Mouse (Mus musculus) mesoderm, embryonic 11.5 days (tissue): ENCODE results near the gene Dap.

Experiments
- DNase-seq: peaks from one replicate; pipeline ENCODE4 v3.0.0-alpha.2; 2012; ENCODE audit warnings: low read depth, low spot score

Dap gene

DNA sequence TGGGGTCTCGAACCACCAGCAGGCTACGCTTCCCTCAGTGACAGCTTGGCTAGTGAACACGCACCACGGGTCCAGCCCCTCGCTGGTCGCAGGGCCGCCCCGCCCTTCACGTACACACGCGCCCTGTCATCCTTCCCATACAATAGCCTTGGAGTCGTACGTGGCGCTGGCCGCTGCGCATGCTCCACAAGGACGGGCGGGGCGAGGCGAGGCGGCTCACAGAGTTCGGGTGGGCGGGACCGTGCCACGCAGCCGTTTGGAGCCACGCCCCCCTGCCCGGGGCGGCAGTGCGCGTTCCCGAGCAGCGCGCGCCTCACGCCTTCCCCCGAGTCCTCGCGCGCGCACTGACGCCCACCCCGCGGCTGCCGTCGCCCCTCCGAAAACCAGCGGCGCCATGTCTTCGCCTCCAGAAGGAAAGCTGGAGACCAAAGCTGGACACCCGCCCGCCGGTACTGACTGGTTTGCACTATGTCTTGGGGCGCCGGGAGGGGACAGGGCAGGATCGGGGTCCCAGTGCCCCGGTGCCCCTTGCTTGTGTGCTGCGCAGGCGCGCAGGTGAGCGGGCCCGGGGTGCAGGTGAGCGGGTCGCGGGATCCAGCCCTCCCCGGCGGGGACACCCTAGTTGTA, at the start of gene Dap:
TSS of gene Dap (plus strand) at position 180 of the 627 bp plus-strand sequence.
- DNase-seq: peak; percentile 98

DNA sequence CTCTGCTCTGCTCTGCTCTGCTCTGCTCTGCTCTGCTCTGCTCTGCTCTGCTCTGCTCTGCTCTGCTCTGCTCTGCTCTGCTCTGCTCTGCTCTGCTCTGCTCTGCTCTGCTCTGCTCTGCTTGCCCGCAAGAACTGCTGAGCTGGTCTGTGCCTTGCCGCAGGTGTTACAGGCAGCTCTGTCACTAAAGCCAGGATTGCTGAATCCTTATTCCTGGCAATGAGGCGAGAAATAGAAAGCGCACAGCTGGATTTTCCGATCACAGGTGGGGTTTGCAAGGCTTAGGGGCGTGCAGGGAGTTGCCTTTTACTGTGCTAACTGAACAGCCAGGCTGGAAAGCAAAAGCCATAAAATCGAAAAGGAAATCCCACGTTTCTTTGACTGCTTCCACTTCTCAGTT, 47.5 kb upstream of the Dap start:
- DNase-seq: no peak

DNA sequence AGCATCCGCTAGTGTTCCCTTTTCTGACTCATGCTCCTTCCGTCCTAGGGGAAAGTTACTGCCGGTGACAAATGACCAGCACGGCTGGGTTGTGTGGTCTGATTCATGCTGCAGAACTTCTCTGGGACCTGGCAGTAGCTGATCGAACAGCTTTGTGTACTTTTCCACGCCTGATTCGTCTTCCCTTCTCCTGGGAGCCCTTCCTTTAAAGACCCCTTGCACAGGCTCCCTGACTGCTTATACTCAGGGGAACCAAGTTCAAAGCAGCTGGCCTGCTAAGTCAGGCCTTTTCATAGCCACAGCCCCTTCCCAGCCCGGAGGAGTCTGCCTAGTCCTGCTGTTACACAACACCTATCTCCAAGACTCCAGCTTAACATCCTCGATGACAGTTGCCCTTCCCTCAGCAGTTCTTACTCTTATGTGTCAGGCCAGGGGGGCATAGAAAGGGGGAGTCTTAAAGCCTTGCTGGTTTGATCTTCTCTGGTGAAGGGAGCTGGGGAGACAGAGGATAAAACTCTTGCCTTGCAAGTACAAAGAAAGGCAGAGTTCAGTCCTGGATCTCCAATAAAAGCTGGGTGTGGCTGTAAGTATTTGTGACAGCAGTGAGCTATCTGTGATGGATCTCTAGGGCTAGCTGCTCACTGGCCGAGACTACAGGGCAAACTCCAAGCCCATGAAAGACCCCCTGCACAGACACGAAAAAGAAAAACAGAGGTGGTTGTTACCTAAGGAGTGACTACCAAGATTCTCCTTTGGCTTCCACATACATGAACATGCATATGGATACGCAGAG, 39.3 kb upstream of the Dap start:
- DNase-seq: peak; percentile 3

DNA sequence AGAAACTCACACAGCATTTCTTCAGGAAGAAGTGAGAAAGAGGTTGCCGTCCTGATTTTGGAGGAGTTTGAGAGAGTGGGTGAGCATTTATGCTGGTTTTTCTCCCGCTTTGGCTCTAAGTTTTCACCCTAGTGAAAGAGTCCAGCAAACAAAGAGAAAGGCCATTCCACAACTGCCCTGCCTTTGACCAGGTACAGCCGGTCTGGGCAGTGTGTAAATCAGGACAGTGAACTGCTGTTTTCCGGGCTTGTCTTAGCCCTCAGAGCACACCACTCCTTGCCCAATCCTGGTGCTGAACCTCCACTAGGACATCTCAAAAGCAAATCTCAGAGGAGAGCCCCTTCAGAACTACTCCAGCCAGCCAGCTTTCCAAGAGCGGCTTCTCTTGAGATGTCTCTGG, 38.6 kb upstream of the Dap start:
- no peak for DNase-seq

DNA sequence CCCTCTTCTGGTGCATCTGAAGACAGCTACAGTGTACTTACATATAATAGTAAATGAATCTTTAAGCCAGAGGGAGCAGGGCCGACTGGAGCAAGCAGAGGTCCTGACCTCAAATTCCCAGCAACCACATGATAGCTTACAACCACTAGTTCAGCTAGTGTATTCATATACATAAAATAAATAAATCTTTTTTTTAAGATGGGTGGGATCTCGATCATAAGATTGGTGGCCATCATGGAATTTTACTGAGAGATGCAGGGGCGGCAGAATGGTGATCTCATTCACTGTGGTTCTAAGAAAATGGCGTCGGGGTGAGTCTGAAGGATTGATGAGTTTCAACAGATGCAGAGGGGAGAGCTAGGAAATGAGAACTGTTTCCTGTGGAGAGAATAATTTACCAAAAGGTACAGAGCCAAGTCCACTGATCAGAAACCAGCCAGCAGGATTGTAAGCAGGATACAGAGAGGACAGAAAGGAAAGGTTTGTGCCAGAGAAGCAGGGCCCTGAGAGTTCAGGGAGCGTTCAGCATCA, 37.7 kb upstream of the Dap start:
- DNase-seq: no peak

DNA sequence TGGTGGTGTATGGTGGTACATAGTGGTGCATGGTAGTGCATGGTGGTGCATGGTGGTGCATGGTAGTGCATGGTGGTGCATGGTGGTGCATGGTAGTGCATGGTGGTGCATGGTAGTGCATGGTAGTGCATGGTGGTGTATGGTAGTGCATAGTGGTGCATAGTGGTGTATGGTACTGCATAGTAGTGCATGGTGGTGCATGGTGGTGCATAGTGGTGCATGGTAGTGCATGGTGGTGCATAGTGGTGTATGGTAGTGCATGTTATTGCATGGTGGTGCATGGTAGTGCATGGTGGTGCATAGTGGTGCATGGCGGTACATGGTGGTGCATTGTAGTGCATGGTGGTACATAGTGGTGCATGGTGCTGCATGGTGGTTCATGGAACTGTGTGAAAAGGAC, 31.6 kb upstream of the Dap start:
- DNase-seq: no peak

DNA sequence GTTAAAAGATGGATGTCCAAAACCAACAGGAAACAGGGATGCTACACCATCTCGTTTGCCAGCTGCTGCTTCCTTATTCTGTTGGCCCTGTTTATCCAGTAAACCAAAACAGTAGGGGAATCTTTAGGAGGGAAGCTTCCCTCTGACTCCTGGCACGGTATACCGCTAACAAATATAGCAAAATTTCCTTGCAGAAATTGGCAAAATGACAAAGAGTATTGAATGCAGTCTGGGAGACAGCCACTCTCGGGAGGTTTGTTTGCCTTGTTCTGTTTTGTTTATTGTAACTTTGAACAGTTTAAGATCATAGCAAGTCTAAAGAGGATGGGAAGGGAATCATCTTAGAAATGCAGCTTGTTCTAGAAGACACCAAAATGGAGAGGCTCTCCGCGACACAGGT, 28.3 kb upstream of the Dap start:
- no peak for DNase-seq

DNA sequence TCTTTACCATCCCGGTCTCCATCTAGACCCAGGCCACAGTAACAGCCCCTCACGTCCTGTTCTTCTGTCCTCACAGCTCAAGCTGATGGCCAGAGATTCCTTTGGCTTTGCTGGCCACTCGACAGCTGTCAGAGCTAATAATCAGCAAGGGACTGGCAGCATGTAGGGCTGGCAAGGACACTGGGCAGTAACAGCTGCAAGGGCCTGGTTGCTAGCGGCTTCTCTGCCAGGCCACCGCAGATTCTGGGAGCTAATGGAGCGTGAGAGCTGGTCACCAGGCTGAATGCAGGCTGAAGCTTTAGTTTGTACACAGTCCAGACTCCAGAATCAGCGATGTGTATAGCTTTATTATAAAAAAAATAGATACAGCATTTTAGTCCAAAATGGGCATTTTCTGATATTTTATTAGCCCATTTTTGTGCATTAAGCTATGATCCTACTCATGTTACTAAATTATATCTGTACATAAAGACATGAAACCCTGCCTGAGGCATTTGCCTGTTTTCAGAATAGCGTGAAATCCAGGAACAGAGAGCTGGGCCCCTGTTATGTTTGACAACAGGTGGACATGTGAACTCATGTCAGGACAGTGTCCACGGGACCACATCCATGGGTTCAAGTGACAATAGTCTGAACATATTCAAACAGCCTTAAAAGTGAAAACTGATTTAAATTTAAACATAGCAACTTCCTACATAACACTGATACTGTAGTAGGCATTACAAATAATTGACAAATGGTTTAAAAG, 16.6 kb upstream of the Dap start:
- DNase-seq: no peak

DNA sequence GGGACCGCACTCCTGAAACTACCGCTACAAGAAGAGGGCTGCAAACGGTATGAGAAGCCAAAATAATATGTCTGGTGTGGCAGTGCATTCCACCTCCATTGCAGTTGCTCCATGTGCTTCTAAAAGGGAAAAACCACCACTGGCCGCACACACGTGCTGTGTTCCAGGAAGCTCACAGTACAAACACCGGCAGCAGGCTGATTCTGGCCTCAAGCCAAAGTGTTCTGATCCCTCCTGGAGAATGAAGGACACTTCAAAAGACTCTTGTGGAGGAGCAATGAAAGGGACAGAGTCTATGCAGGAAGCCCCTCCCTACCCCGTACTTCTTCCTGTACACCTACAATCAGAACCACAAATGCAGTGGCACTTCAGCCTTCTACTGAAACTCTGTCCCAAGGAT, 12.2 kb upstream of the Dap start:
- no peak for DNase-seq

DNA sequence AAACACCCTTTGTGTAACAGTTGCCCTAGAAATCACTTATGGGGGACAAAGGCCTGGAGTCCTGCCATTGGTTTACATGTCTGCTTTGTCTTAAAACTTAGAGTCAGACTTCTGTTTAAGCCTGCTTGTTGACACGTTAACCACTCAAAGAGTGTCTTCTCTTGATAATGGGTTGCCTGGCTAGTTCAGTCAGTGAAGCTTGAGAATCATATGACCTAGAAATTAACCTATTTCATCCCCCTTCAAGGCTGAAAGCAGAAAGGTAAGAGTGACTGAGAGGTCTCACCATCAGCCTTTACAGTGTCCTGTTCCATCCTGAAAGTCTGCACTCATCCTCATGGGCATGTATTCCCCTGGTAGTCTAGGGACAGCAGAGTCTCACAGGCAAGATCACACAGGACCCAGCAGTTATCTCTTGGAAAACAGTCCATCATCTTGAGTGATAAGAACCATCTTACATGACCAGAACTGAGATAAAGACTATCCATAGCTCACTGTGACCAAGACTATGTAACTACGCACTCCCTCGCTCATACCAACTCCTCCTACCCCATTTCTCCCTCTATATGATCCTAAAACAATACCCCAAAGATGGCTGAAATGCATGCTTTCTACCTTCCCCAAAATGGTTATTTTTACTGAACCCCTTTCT, 10.4 kb upstream of the Dap start:
- DNase-seq: no peak

DNA sequence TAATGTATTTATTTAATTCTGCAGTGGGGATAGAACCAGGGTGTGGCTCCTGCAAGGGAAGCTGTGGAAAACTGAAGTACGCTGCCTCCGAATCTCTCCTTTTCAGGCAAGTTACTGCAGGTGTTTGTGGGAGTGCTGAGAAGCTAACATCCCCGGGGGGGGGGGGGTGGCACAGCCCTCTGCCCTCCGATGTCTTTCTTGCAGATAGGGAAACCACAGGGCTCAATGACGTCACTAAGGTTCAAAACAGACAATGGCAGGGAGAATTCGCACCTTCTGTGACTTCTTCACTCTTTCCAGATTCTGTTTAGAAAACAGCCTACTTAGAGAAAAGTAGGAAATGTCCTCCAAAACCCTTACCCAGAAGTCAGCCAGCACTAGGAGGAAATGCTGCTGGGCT, 1.9 kb upstream of the Dap start:
- DNase-seq: no peak

DNA sequence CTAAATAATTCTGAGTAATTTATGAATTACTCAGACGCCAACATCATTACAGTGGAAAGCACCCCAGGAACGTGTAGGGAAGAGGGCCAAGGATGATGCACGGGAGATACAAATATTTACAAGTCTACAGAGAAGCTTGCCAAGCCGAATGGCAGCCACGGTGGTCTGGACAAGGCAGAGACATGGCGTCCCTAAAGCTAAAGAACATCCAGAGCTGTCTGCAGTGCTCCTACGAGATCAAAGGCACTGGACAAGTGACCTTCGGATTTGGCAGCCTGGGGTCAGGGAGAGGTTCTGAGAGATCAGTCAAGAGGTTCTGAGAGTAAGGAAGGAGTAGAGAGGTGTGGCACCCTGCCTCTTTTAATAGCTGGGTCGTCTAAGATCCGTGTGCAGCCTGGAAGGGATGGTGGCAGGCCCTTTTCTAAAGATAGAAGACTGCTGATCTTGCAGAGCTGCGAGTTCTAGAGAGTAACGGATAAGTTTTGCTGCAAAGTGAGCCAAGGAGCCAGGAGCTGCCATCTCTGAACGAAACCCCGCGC, 449 bp upstream of the Dap start:
- no peak for DNase-seq

DNA sequence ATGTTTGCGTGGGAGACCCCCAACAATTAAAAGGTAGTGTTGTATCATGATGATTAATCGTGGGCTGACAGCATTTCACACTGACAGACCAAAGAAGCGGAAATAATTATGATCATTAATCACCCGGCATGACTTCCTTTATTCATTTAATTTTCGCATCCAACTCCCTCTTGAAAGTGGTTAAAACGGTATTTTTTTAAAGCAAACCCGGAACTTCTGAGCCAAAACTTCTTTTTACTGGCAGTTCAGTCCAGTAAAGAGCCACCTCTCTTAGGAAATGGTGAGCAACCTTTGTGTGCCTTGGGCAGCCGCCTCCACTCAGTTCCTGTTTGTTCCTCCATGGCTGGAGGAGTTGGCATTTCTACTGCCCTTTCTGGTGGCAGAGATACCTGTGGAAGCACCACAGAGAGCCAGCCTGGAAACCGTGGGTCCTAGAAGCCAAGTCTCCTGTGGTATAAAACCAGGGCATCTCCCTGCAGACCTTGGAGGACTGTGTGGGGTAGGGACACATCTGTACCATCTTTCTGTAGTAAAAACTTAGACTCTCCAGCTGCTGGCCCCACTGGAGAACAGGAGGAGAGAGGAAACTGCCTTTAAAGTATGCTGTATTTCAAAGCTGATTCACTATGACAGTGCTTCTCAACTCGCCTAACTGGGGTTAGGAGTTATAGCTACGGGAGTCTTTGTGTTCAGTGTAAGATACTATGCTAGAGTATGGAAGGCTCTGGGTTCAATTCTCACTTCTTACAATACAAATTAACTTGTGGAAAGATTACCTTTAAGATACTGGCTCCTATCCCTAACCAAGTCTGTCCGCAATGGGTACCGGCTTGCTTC, 910 bp downstream of the Dap start:
- peak; percentile 26 for DNase-seq

DNA sequence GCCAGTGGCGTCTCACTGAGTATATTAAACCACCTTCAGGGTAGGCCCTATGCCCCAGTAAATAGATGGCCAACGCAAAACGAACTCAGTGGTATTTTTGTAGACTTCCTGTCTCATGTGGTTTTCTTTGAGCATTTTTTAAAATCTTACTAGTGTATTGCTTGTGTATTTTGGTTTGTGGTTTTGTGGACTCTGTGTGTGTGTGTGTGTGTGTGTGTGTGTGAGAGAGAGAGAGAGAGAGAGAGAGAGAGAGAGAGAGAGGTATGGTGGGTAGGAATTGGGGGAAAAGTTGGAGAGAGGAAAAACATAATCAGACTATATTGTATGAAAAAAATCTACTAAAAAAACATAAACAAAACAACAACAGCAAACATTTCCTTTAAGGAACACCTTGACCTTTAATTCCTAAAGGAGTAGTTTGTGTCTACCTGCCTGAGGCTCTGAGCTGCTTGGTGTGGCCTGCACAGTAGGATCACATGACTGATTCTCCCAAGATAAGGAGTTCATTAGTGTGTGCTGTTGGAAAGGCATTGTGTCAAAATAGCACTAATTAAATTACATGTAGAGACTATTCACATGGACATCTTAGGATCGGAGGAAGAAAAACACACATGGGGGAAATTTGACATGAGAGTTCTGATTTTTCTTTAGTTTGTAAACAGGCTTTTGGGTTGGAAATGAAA, 1.7 kb downstream of the Dap start:
- no peak for DNase-seq

DNA sequence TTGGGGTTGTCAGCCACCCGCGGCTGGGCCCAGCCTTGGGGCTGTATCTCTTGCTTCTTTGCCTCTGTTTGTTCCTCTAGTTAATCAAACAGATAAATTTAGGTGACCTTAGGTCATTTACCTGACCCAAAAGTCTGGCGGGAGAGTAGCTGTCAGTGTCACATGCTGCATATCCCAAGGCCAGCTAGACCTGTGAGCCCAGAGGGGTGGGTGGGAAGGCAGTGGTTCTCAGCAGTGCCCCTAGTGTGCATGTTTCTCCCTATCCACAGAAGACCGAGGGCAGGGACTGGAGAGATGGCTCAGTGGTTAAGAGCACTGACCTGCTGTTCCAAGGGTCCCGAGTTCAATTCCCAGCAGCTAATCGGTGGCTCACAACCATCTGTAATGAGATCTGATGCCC, 2.4 kb downstream of the Dap start:
- no peak for DNase-seq

DNA sequence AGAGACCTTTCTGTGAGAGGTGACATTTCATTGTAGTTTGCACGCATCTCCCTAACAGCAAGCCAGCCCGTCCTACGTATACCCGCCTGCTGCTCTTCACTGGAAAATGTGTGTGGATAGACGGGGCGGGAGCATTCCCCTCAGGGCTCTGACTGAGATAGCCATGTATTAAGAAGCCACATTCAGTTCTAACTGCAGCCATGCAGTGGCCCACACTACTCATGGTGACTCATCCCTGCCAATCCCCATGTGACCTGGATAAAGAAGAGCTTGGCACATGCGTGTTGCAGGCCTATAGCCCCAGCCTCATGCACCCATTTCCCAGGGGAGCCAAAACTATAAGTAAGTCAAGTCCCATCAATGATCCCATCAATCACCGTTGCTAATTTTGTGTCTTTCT, 3.7 kb downstream of the Dap start:
- no peak for DNase-seq

DNA sequence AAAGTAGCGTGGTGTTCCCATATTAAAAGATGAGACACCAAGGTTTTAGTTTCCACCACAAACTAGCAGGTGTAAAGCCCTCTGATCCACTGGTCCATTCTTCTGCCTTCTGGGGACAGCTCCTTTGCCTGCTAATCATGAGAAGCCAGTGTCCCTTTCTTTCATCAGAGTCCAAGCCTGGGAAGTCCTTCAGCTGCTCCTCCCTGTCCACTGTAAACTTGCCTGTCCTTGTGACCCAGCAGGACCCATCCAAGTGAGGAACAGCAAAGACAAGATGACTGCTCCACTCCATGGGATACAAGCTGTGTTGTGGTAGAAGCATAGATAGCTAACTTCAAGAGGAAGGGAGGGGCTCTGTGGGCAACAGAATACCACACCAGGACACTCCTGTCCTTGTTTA, 8.9 kb downstream of the Dap start:
- no peak for DNase-seq

DNA sequence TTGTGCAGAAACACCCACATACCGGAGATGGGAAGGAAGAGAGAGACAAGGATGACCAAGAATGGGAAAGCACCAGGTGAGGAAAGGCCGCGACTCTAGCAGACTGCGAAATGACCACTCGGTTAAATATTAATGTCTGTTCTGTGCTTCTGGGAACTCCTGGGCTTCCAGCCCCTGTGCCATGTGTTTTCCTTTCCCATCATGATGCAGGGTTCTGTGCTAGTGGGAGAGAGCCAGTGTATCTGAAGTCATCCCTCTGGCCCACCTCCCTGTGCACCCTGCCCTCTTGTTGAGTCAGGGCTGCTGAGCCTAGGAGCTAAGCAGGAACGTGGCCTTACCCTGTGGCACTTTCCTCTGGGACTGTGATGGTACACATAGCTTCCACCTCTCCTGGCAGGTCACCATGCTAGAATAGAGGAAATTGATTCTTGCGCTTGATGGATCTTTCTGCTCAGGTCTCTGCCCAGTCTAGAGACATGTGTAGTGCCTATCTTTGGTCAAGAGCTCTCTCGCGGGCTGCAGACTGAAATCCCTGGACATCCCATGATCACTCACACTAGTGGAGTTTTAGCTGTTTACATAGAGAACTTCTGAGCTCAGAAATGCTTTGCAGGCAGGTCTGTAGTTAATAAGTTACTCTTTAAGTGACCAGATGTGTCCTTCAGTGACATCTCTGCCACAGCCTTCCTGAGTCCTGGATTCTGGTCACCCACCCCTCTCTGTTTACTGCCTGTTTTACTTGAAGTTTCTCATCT, 11.9 kb downstream of the Dap start:
- DNase-seq: no peak

DNA sequence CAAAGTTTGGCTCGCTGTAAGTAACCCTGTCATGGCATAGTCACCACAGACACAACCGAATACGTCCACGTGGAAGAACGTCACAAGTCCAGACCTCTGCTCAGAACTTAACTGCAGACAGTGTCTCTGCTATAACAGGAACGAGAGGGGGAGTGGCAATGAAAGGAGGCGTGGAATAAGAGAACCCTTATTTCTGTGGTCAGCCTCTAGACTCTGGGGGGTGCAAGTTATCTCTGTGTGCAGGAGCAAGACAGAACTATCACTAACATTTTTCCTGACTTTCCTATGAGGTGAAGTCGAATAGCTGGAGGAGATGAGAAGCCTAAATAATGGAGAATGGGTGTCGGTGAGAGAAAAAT, 12.4 kb downstream of the Dap start:
- DNase-seq: no peak

DNA sequence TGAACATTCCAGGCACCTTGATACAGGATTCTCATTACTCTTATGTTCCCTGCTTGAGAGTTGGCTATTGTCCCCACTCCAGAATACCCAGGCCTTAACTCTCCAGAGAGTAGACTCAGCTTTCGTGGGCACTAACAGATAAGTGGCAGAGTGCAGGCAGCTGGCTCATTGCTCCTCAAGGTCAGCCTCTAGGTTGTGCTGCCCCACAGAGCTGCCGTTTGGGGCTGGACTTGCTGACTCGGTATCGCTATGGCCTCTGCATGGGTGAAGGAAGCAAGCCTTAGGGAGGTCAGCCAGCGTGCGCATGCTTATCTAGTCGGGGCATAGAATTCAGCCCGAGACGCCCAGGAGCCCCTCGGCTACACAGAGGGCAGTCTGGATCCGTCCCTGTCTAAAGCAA, 13.3 kb downstream of the Dap start:
- no peak for DNase-seq
